Mouse (Mus musculus) neural tube, embryonic 14.5 days (tissue): ENCODE measurements at regions not wholly inside any gene's neighbourhood (a gene's known extent, or its start where the extent isn't known, plus 50 kb on each side); places are given as distances from the start of the nearest gene placed in this dataset.

Experiments used
- ATAC-seq: fragments of 200-750 bp; cut with Nextera tagmentation; 2 replicates; pipeline ENCODE4 v1.8.0; 2017; ENCODE audit warnings: low read depth, mild to moderate bottlenecking, moderate TSS enrichment, moderate library complexity
- H3K27ac ChIP-seq: fragments of 300-500 bp; sonication (generic); 2 replicates; pipeline ENCODE4 v1.5.1; 2014; ENCODE audit warnings: low read depth, mild to moderate bottlenecking, control low read depth, low read length, moderate library complexity, mixed read lengths
- H3K27me3 ChIP-seq: fragments of 300-500 bp; sonication (generic); 2 replicates; pipeline ENCODE4 v1.6.1; 2014; ENCODE audit warnings: low read length; ENCODE audit not compliant: control insufficient read depth, insufficient read depth
- H3K36me3 ChIP-seq: fragments of 300-500 bp; sonication (generic); 2 replicates; pipeline ENCODE4 v1.6.1; 2014; ENCODE audit warnings: low read length, mixed read lengths; ENCODE audit not compliant: control insufficient read depth, insufficient read depth
- H3K4me1 ChIP-seq: fragments of 300-500 bp; sonication (generic); 2 replicates; pipeline ENCODE4 v1.6.1; 2014; ENCODE audit warnings: low read length; ENCODE audit not compliant: control insufficient read depth, insufficient read depth
- H3K4me2 ChIP-seq: fragments of 300-500 bp; sonication (generic); 2 replicates; pipeline ENCODE4 v1.6.1; 2014; ENCODE audit warnings: mild to moderate bottlenecking, low read depth, low read length, control low read depth
- H3K4me3 ChIP-seq: fragments of 300-500 bp; sonication (generic); 2 replicates; pipeline ENCODE4 v1.5.1; 2014; ENCODE audit warnings: low read depth, low read length, control low read depth, mixed read lengths
- H3K9ac ChIP-seq: fragments of 300-500 bp; sonication (generic); replicated peaks from 2 replicates; pipeline ENCODE4 v1.6.1; 2014; ENCODE audit warnings: low read depth, mild to moderate bottlenecking, control low read depth, low read length, mixed read lengths
- H3K9me3 ChIP-seq: fragments of 300-500 bp; sonication (generic); 2 replicates; pipeline ENCODE4 v1.6.1; 2016; ENCODE audit warnings: low read length; ENCODE audit not compliant: control insufficient read depth
- WGBS: fragments of 180-500 bp; shearing (Covaris S2); extraction: QIAGEN DNeasy Blood & Tissue Kit; methylation state at CpG from one replicate; pipeline ENCODE4 v1.1.7; 2014; 5-methylcytosine and 5-hydroxymethylcytosine counted together

DNA sequence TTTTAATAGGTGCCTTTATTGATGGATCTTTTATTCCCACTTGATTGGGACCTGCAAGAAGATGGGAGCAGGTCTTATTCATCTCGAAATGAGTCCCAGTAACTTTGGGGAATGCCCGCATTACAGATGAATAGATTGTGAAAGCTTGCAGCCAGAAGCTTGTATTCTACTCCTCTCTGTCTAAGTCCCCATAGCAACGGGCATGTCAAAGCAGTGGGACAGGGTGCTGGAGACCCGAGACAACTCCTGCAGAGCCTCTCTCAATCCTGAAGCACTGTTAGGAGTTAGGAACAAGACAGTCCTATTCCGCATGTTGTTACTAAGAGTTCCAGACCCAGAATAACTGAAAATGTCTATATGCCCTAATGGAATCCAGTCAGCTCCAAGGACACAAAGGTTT is 233.1 kb downstream of the Ube2cbp start:
- ATAC-seq, result peak; percentile 56; the same call in 1 of the 2 replicates
- Histone ChIP-seq H3K4me2 (no peak overlapping the region), H3K9me3 (no peaks in the 10 kb centered on the region), H3K27ac (no peak overlapping the region), H3K4me1 (no peaks in the 10 kb centered on the region), H3K9ac (no peak overlapping the region), H3K27me3 (no peaks in the 10 kb centered on the region), H3K36me3 (no peaks in the 10 kb centered on the region), H3K4me3 (no peak overlapping the region)
- WGBS, result 45% methylated on average over 5 of the region's 5 CpGs

DNA sequence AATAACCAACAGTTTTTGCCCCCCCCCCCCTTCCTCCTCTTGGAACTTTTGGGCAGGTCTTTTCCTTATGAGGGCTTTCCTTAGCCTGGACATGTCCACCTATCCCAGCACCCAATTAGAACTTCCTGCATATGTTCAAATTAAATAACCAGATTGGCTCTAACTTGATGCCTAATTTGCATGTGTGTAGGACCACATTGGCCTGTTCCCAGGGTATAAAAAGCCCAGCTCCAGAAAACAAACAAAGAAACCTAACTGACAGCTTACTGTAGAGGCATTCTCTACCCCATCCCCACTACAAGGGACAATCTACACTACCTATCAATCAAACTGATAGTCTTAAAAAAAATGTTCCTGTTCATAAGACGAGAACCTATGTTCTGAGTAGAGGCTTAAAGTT is 232.6 kb downstream of the Ube2cbp start:
- Histone ChIP-seq H3K36me3 (no peaks in the 10 kb centered on the region), H3K4me1 (no peaks in the 10 kb centered on the region), H3K27me3 (no peaks in the 10 kb centered on the region), H3K9me3 (no peaks in the 10 kb centered on the region), H3K9ac (no peak overlapping the region), H3K4me3 (no peak overlapping the region), H3K27ac (no peak overlapping the region), H3K4me2 (no peak overlapping the region)
- ATAC-seq, result no peak
- WGBS, result 49% methylated on average over 1 of the region's 1 CpGs

DNA sequence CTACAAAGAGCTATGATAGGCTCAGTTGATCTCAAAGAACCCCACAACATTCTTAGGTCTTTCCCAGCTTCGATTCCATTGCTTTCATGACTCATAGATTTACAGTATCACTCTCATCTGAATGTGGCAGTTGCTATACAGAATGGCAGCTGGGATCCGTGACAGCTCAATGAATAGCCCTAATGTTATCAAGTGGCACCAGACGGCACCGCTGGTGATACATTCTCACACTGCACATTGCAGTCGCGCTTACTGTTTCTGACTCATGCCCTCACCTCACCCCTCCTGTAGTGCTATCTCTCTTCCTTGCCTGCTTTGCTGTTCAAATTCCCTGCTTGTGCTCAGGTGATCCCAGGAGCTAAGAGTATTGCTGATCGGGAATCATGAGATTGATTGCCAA is 231.0 kb downstream of the Ube2cbp start:
- H3K27me3 ChIP-seq, result no peaks in the 10 kb centered on the region
- no peak overlapping the region for H3K4me3 ChIP-seq
- no peaks in the 10 kb centered on the region for H3K36me3 ChIP-seq
- H3K4me1 ChIP-seq, result no peaks in the 10 kb centered on the region
- H3K9me3 ChIP-seq, result no peaks in the 10 kb centered on the region
- no peak overlapping the region for H3K27ac ChIP-seq
- WGBS, result 75% methylated on average over 7 of the region's 7 CpGs
- ATAC-seq, result no peak
- H3K9ac ChIP-seq, result no peak overlapping the region
- no peak overlapping the region for H3K4me2 ChIP-seq

DNA sequence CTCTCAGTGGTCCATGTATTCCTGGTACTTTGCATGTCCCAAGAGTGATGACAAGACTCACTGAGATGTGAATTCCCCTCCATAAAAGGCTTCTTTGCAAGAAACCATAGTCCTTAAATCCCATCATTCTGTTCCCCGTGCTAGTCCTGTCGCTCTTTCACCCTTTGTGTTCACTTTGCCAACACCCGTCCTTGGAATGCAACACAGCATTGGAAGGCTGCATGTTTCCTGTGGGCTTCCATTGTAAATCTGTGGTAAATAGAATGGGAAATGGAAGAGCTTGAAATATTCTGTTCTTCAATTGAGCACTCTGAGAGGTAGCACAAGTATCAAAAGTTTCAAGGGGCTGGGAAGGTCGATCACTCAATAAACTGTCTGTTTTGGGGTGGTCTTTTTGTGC is 226.1 kb downstream of the Ube2cbp start:
- Histone ChIP-seq H3K36me3 (no peaks in the 10 kb centered on the region), H3K27ac (no peak overlapping the region), H3K4me3 (no peak overlapping the region), H3K4me2 (no peak overlapping the region), H3K4me1 (no peaks in the 10 kb centered on the region), H3K27me3 (no peaks in the 10 kb centered on the region), H3K9ac (no peak overlapping the region), H3K9me3 (no peaks in the 10 kb centered on the region)
- 77% methylated on average over 4 of the region's 4 CpGs for WGBS
- no peak for ATAC-seq

DNA sequence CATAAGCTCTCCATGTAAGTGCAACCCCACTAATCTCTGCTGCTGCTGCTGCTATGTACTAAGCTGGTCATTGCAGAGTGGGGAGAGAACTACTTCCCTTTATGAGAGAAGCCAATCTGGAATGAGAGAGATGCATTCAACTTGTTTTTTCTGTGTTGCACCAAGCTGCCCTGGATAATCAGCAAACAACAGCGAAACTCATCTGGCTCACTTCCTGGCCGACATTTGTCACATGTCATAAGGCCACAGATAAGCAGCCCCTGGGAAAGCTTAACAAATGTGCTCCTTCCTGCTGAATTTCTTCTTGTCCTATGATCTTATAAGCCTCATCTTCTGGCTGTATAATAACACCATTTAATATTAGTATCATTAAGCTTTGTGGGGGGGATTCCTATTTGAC is 224.5 kb downstream of the Ube2cbp start:
- Histone ChIP-seq H3K9me3 (no peaks in the 10 kb centered on the region), H3K4me2 (no peak overlapping the region), H3K9ac (no peak overlapping the region), H3K36me3 (no peaks in the 10 kb centered on the region), H3K4me1 (no peaks in the 10 kb centered on the region), H3K27ac (no peak overlapping the region), H3K27me3 (no peaks in the 10 kb centered on the region), H3K4me3 (no peak overlapping the region)
- no peak for ATAC-seq
- WGBS, result 71% methylated on average over 2 of the region's 2 CpGs

DNA sequence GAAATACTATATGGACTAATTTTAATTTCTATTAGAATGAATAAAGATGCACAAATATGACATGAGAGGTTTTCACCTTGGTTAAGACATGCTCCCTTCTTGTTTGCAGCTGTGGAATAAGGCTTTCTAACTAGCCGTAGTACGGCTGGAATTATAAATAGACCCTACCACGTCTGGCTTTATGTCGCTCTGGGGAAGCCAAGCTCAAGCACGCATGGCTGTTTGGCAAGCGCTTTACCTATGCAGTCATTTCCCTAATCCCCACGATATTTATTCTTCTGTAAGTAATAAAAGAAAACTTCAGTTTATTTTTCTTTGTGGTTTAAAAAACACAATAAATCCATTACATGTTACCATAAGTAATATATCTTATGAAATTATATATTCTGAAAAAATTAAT is 223.9 kb downstream of the Ube2cbp start:
- Histone ChIP-seq H3K9ac (no peak overlapping the region), H3K36me3 (no peaks in the 10 kb centered on the region)
- 47% methylated on average over 7 of the region's 7 CpGs for WGBS

DNA sequence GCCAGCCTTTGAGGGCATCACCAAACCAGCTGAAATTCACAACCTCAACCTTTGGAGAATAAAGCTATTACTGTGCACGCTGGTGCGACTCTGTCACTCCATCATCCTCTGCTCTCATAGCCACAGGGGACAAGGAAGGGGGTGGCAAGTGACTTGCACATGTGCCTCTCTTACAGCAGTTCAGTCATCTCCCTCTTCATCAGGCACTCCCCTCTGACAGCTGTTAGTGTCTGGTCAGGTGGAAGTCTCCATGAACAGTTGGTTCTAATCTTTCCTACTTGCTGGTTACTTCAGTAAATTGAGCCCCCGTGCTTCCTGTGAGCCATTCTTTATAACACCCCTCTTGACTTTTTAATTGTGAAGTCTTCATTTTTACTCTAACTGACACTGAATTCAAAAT is 214.6 kb downstream of the Ube2cbp start:
- 87% methylated on average over 3 of the region's 3 CpGs for WGBS
- Histone ChIP-seq H3K4me3 (no peak overlapping the region), H3K36me3 (no peaks in the 10 kb centered on the region), H3K27me3 (no peaks in the 10 kb centered on the region), H3K4me2 (no peak overlapping the region), H3K9ac (no peak overlapping the region), H3K27ac (no peak overlapping the region), H3K9me3 (no peaks in the 10 kb centered on the region), H3K4me1 (no peaks in the 10 kb centered on the region)
- no peak for ATAC-seq

More for the DNA sequence above, 223.9 kb downstream of the Ube2cbp start:
- Histone ChIP-seq H3K9me3 (no peaks in the 10 kb centered on the region), H3K4me1 (no peaks in the 10 kb centered on the region), H3K4me2 (no peak overlapping the region), H3K27ac (no peak overlapping the region), H3K27me3 (no peaks in the 10 kb centered on the region), H3K4me3 (no peak overlapping the region)
- ATAC-seq, result no peak

DNA sequence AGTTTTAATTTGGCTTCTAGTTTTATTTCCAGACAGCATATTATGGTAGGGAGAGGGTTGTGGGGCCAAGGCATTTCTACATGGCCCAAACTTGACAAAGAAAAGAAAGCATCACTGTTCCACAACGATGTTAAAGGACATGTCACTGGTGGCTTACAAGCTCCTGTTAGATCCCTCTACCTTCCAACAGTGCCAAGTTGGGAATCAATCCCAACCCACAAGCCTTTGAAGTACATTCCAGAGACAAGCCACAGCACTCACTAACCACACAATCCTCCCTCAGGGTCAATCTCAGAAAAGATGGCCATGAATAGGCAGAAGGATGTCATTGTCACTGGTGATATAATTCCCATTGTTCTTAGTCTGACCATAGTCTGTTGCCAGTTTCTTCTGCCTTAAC is 213.4 kb downstream of the Ube2cbp start:
- no peaks in the 10 kb centered on the region for H3K4me1 ChIP-seq
- H3K27ac ChIP-seq, result no peak overlapping the region
- no peak for ATAC-seq
- 85% methylated on average over 1 of the region's 1 CpGs for WGBS
- H3K4me2 ChIP-seq, result no peak overlapping the region
- H3K27me3 ChIP-seq, result no peaks in the 10 kb centered on the region
- no peak overlapping the region for H3K9ac ChIP-seq
- no peaks in the 10 kb centered on the region for H3K36me3 ChIP-seq
- H3K9me3 ChIP-seq, result no peaks in the 10 kb centered on the region
- H3K4me3 ChIP-seq, result no peak overlapping the region
